Mouse (Mus musculus) monocyte, adult 2 months (primary cell): ENCODE measurements around the gene Gm17542.
"Not testable (repeated sequence)": the region's sequence is repeated elsewhere in the genome, so short reads cannot be mapped to it uniquely, and the experiment has no call there.

Source experiments
- DNase-seq, 2 experiments: peaks; one replicate each; pipeline ENCODE4 v3.0.0; 2022; ENCODE audit warnings: low spot score in 2 of 2, low read depth in 1 of 2

Gene Gm17542

DNA sequence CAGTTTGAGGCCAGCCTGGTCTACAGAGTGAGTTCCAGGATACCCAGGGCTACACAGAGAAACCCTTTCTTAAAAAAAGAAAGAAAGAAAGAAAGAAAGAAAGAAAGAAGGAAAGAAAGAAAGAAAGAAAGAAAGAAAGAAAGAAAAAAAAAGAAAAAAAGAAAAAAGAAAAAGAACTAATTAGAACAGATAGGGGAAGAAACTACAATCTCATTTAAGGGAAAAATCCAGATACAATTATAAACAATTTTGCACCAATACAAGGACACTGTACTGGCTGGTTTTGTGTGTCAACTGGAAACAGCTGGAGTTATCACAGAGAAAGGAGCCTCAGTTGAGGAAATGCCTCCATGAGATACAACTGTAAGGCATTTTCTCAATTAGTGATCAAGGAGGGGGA lies at the start of gene Gm17542:
Gm17542 (minus strand) TSS at position 101 of the 400 bp plus-strand sequence.
- not testable (repeated sequence) for DNase-seq

DNA sequence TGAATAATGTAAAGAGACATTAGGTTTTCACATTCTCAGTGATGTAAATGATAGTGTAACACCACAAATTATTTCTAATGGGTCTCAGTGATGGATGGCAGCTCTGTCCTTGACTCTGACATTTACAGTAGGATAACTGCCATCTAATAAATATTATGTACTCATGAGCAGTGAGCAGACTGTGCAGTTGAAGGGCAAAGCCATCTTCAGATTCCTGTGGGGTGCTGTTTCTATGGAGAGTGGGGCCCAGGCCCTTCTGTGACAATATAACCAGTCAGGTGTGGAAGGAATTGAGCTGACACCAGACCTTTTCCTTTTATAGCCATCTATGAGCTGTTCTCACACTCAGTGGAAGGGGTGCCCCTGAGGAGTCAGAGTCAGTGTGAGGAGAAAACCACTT lies 21.8 kb upstream of the Gm17542 start:
- no peak for DNase-seq

DNA sequence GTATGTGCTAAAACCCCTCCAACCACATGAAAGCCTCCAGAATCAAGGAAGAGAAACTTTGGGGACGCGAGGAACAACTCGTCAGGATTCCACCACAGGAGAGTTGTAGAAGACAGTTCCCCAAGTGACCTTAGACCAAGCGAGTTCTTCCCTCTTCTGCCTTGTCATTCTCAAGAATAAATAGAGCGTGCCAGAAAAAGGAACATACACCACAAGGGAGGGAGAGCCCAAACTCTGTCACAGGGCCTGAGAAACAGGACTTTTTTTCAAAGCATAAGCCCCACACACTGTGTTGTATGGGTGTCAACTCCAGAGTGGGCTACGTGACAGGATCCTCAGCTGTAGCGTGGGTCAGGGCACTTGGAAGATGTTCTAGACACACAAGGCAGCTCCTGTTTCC lies 20.1 kb upstream of the Gm17542 start:
- no peak for DNase-seq

DNA sequence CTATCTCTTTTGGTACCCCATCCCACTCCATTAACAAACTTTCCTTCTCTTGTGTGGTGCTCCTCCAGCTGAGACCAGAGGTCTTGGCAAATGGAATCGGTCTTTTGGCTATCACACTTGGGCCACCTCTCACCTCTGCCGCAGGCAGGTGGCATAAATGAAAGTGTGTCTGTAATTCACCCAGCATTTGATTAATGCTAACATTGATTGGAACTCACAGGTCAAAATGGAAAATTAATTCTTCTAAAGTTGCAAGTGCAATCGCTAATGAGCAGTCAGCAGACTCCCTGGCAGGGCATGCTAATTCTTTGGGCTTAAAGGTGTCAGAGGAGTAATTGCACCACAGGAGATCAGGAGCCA lies 3.2 kb downstream of the Gm17542 start:
- no peak for DNase-seq

DNA sequence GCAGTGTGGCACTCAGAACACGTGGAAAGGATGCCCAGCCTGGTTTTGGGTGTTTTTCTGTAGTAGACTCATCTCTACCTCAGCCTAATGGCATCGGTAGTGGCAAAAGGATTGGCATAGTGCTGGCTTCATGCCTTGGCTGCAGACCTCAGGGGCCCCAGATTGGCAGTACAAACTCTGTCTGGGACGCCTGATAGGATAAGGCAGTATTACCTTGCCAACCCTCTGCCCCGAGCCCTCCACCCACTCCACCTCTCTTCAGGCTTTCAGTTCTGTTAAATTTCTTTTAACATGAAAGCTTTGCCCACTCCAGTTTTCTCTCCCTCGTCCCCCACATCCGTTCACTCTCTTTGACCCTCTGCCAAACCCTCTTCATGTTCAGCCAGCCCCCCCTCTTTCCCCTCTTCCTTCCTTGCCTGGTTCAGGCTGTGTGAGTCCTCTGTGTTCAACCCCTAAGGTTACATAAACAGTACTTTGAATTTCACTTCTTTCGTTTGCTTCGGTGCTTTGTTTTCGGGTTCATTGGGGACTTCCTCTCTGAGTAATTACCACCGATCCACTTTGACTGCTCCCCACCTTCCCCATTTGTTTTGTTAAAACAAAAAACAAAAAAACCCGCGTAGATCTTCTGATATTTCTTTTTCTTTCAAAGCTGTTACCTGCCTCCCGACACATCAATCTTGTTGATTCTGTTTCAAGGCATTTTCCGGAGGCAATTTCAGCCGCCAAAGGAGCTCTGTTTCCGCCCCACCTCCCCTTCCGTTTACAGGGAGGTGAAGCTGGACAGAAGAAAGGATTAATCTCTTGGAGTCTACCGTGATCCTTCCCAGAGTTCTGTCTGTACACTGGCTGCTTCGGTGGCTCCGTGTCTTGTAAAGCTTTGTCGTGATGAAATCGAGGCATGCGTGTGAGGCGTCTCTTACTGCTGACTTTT lies 3.9 kb downstream of the Gm17542 start:
- DNase-seq, result no peak

DNA sequence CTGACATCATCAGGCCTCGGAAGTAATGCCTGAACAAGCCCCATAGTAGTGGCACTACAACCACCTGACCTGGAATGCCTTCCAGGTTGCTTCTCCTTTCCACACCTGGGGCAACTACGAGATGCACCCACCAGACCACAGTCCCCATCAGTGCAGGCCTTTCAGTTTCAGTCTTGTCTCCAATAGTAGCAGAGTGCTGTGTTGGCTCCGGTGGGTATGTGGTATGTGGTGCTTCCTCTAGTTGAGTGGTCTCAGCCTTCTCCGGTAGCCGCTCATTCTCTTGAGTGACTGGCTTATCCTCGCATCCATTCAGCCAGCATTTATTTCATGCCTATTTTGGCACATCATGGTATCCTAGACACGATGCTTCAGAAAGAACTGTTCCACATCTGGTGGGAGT lies 4.8 kb downstream of the Gm17542 start:
- DNase-seq, result no peak

DNA sequence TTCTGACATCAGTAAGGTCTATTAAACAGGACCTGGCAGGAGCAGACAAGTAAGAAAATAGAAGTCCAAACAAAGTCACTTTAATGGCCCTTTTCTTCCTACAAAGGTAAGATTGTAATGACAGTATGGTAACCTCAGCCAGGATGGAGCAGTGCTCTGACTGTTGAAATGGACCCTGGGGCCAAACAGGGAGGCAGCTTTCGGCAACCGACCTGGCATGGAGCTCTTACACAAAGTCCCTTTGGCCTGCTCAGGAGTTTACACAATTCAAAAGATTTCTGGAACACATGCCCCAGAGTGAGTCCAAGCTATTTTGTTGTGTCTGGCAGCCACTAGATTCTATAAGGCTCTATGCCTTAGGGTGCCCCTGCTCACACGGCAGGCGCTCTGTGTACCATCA lies 9.0 kb downstream of the Gm17542 start:
- DNase-seq, result no peak

DNA sequence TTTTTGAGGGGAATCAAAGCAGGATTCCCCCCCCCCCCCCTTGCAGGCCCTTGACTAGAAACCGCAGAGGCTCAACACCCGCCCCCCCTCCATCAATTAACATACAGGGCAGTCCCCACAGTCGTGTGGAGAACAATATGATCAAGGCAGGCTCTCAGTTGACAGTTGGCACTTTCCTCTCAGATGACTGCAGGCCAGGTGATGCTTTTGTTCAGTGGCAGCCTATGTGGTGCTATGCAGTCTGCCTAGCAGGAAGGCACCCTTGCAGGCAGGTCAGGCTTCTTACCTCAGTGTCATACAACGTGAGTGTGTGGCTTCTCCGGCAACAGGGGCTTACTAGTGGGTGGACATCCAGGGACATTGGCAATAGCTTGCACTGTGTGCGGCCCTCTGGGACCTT lies 17.4 kb downstream of the Gm17542 start:
- no peak for DNase-seq

DNA sequence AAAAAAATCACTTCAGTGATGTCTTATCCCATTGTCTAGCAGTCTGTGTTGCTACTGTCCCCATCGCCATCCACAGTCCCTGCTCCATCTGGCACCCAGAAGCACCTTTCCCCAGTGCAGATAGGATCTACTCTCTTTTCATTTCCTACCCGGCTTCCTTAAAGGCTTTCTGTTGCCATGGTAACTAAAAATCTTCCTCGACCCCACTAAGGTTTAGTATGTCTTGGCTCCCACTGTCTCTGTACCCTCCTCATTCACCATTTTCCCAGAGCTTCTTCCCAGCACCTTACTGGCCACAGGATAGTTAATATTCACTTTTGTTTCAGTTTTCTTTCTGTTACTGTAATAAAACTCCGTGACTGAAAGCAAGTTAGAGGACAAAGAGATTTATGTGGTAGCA lies 17.9 kb downstream of the Gm17542 start:
- no peak for DNase-seq

DNA sequence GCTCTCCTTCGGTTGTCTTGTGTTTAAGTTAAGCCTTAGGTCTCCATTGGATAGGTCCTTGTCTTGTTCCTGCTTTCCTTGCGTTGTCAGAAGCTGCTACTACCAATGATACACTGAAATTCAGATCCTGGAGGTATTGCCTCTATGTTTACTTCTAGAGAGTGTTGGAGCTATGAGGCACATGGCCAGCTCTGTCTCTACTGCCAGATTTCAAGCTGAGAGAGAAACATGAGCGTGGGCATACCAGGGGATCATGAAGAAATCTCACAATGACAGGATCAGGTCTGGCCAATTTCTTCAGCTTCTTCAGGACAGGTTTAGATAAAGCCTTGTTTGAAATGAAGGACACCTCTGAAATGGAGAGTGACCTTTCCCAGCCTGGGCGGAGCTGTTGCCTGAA lies 19.1 kb downstream of the Gm17542 start:
- no peak for DNase-seq

DNA sequence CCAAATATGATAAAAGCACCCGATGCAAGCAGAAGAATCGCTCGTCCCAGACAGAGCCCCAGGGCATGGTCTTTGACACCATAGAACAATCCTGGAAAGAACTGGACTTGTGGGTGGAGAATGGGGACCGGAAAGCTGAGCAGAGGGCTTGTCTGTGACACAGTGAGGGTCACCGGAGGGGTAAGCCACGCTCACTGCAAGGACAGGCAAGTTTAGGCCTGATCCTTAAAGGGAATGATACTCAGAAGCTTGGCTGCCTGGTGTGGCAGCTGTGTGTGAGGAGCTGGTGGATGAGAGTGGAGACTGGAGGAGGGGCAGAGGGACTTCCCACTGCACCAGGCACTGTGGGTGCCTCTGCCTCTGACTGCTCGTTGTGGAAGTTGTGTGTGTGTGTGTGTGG lies 27.0 kb downstream of the Gm17542 start:
- no peak for DNase-seq

DNA sequence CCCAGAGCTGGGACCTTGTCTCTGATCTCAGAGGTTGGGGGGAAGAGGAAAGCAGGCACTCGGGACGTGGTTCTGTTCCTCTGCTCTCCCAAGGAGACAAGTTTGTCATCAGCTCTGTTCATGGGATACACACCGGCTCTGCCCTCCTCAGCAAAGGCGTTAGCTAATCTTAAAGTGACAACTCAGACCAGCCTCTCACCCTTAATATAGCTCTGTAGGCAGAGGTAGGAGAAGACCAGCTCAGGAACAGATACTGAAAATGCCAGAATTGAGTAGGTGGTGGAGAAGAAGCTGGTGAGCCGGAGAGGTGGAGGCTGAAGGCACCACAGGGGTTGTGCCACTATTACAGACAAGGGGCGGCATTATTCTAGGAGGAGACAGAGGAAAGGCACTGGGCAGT lies 38.7 kb downstream of the Gm17542 start:
- no peak for DNase-seq

DNA sequence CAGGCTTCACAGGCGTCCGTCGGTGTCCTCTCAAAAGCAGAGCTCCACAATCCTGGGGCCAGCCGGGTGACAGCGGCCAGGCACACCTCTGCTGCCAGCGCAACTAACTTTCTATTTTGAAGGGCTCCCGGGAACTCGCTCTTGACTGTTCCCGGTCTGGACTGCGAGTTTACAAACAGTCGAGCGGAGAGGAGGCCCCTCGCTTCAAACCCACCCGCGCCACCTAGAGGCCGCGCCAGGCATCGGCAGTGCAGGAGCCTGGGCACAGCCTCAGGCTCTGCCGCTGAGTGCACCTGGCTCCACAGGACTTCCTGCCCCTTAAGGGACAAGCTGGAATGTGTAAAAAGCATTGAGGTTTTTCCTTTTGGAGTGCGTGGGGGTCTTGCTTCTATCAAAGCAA lies 42.5 kb downstream of the Gm17542 start, which contains the start of gene Edar:
Edar (minus strand) TSS at position 122 of the 400 bp plus-strand sequence.
- DNase-seq, result peak in 1 of 2 experiments; percentile 8

DNA sequence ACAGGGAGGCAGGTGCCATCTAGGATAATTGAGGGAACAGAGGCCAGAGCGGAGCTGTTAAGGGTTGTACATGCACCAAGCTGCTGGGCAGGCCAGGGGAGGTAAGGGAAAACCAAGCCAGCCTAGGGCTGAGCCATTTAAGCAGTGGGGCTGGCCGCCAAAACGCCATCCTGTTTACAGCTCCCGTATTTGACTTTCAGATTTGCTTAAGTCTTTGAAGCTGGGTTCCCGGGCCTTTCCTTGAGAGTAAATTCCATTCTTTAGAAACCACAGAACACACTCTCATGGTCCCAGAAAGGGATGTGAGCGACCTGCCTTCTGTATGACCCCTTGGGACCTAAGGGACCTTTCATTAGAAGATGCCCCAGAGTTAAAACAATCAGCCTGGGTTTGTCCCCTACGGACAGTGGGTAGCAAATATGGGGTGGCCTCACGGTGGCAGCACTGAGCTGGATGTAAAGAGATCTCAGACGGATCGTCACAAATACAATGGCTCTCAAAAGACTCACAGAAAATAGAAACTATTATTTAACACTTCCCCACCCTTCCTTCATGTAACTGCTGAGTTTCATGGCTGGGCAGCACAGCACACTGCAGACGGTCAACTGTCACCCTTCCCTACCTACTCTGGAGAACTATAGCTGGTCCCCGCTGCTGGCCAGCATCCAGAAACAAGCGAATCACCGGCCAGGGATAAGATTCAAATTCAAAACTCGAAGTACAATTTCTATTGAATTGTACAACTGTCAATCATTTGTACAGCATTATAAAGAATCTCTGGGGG lies 44.5 kb downstream of the Gm17542 start:
- peak in 1 of 2 experiments; percentile 15 for DNase-seq

DNA sequence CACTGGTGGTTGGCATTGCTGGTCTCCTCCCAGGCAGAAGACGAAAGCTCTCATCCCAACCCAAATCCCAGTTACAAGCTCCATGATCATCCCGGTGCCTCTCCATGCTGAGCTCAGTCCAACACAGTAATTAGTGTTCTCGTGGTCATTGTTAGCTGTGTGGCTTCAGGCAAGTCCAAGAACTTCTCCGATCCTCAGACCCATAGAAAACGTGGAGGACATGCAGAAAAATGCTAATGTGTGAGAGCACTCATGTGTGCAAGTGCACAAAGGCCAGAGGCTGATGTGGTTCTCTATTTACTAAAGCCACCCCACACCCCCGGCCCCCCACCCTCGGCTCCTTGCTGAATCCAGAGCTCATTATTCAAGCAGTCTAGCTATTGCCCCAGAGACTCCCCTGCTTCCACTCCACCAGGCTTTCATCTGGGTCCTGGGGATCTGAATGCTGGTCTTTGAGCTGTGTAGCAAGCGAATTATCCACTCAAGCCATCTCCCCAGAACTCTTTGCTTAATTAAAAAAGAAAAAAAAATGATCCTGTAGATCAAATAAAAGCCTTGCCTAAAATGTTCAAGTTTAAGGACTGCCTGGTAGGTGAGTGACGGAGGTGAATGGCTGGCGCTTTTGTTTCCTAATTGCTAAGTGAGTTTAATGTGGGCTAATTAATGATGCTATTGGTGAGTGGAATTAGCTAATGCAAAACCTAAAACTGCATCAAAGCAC lies 45.3 kb downstream of the Gm17542 start:
- DNase-seq, result no peak

DNA sequence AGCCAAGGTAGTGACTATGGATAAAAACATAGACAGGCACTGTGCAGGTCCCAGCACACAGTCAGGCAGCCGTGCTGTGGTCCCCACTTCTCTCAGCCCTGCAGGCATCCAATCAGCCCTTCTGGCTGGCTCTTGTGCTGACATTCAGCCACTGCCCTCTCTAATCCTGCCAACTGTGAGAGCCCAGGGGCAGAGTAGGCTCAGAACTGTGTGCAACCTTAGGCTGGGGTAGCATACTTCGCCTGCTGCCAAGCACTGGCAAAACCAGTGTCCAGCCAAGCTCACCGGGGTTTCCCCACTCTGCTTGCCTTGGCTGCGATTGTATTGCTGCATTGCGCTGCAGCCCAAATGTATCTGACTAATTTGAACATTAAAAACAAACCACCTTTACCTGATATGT lies 54.1 kb downstream of the Gm17542 start:
- no peak for DNase-seq
